Mouse (Mus musculus) erythroblast, embryonic 14.5 days (primary cell): ENCODE measurements around the gene Slc6a12. TPM values are rescaled to one million over a fixed set of nuclear protein-coding genes. Genes with fewer than 3 reads are reported as not detected.

Experiments used
- H3K27me3 ChIP-seq: 2 replicates; pipeline ENCODE4 v1.6.1; 2012; ENCODE audit warnings: inconsistent platforms; ENCODE audit not compliant: control insufficient read depth
- H3K36me3 ChIP-seq: 2 replicates; pipeline ENCODE4 v1.6.1; 2012; ENCODE audit warnings: mild to moderate bottlenecking, inconsistent platforms; ENCODE audit not compliant: control insufficient read depth
- H3K4me1 ChIP-seq: 2 replicates; pipeline ENCODE4 v1.6.1; 2012; ENCODE audit warnings: inconsistent platforms; ENCODE audit not compliant: control insufficient read depth
- H3K4me3 ChIP-seq: replicated peaks from 2 replicates; pipeline ENCODE3; 2012; ENCODE audit warnings: moderate library complexity, mild to moderate bottlenecking, inconsistent platforms
- H3K9me3 ChIP-seq: 2 replicates; pipeline ENCODE4 v1.6.1; 2012; ENCODE audit warnings: low read length, inconsistent platforms, mixed read lengths; ENCODE audit not compliant: control insufficient read depth
- GATA1 ChIP-seq: IDR thresholded peaks from 2 replicates; pipeline ENCODE4 v1.6.1; 2012; ENCODE audit warnings: low read length, inconsistent platforms, mixed read lengths
- TAL1 ChIP-seq: IDR thresholded peaks from 3 replicates; pipeline ENCODE4 v1.6.1; 2012; ENCODE audit warnings: low read length, inconsistent platforms, mixed read lengths
- polyA plus RNA-seq: library from polyadenylated mRNA; stranded (reverse); fragments of >175 nt; gene quantifications from 2 replicates; pipeline ENCODE4 v1.2.3, GENCODE M21; 2012

Slc6a12 gene
- polyA plus RNA-seq, 1 experiment = not detected

DNA sequence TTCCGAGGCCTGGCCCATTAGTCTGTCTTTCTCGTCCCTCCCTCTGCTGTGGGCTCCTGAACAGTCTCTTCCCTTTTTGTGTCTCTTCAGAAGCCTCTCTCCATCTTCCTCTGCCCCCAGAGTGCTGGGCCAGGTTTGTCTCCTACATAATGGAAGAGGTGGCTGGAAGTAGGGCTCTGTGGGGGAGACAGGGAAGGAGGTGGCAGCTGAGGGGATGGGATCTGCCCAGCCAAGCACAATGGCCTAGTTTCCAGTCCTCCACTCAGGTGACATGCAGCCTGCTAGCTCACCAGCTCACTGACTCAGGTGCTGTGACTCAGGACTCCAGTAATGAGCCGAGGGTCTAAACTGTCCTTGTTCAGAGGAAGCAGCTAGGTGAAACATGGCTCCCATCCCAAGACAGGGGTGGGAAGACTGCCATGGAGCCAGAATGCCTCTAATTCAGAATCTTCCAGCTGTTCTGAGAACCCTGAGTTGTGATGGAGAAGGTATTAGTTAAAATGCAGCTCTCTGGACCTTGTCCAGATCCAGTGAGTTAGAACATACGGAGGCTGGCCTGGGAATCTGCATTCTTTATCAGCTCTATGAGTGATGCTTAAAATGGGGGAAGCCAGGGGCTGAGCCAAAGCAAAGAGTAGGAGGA lies 49.9 kb downstream of the Slc6a12 start:
- Histone ChIP-seq H3K4me3 (no peak overlapping the region), H3K36me3 (no peaks in the 10 kb centered on the region), H3K4me1 (no peaks in the 10 kb centered on the region), H3K27me3 (no peaks in the 10 kb centered on the region; the same call in 1 of the 2 replicates), H3K9me3 (peaks cover 19% of the 10 kb centered on the region)
- TF ChIP-seq TAL1 (no peak), GATA1 (no peak)

GRCm38 (mm10) chr6:121401140-121401539 lies 58.3 kb downstream of the Slc6a12 start:
- no peaks in the 10 kb centered on the region; the same call in 1 of the 2 replicates for H3K27me3 ChIP-seq
- no peak overlapping the region for H3K4me3 ChIP-seq
- TF ChIP-seq GATA1 = no peak
- no peak for TF ChIP-seq TAL1
- H3K9me3 ChIP-seq = no peaks in the 10 kb centered on the region
- H3K4me1 ChIP-seq = no peaks in the 10 kb centered on the region
- H3K36me3 ChIP-seq = no peaks in the 10 kb centered on the region

DNA sequence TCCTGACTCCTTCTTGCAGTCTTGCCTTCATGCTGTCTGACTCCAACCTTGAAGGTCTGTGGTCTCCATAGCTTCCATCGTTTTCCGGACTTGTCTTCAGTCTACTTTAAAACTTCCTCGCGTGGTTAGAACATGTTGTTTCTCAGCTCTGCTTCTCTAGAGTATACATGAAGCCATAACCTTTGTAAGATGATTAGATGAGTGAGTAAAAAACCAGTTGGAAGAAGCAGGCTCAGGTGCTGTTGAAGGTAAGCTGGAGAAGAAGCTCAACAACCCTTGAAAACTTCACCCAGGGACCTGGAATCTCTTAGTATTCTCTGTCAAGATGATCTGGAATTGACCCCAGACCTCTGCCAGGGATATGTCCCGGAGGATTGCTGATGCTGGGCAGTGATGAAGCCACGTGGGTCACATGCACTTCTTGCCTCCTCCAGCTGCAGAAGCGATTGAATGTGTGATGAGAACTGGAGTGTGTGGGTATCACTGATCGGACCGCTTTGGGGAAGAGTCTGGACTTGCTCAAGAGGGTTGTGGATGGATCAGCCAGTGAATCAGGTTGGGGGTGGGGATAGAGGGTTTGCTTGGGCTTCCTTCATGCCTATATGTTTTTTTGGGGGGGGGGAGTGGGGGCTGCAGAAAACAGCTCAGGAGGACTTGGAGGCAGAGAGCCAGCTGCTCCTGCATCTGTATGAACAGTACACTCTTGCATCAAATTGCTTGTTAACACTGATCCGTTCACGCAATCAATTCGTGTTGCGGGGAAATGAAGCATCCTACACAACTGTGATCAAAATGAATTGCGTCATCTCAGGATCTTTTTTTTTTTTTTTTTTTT lies 59.2 kb downstream of the Slc6a12 start:
- Histone ChIP-seq H3K9me3 (no peaks in the 10 kb centered on the region), H3K4me1 (no peaks in the 10 kb centered on the region), H3K4me3 (no peak overlapping the region), H3K36me3 (no peaks in the 10 kb centered on the region), H3K27me3 (no peaks in the 10 kb centered on the region; the same call in 1 of the 2 replicates)
- TF ChIP-seq TAL1 = no peak
- no peak for TF ChIP-seq GATA1

DNA sequence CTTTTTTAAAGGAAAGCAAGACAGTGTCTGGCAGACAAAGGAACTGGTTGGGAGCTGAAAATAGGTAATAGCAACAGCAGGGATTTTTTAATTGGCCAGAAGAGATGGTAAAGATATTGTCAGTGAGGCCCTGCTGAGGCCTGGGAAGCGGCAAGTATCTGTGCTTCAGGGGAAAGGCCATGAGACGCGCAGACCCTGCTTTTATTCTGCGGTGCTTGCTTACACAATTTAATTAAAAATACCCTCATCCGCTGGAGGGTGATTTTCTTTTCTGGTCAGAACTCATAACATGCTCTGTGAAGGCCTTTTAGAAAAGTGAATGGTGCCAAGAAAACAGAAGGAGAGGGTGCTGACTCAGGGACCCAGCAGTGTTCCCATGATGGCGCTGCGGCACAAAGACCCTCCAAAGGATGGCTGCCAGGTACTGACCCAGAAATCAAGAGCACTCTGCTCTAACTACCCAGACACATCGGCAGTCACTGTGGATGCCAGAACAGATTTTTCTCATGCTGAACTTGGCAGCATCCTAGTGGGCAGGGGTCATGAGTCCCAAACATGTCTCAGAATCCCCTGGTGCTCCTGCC lies 59.9 kb downstream of the Slc6a12 start:
- Histone ChIP-seq H3K9me3 (no peaks in the 10 kb centered on the region), H3K4me1 (no peaks in the 10 kb centered on the region), H3K36me3 (no peaks in the 10 kb centered on the region), H3K27me3 (no peaks in the 10 kb centered on the region; the same call in 1 of the 2 replicates), H3K4me3 (no peak overlapping the region)
- TF ChIP-seq TAL1 (no peak), GATA1 (no peak)

GRCm38 (mm10) chr6:121405311-121405710 lies 62.4 kb downstream of the Slc6a12 start:
- TF ChIP-seq GATA1 (no peak), TAL1 (no peak)
- Histone ChIP-seq H3K9me3 (no peaks in the 10 kb centered on the region), H3K4me3 (no peak overlapping the region), H3K27me3 (peaks cover 2% of the 10 kb centered on the region; the same call in 1 of the 2 replicates), H3K36me3 (no peaks in the 10 kb centered on the region), H3K4me1 (no peaks in the 10 kb centered on the region)

DNA sequence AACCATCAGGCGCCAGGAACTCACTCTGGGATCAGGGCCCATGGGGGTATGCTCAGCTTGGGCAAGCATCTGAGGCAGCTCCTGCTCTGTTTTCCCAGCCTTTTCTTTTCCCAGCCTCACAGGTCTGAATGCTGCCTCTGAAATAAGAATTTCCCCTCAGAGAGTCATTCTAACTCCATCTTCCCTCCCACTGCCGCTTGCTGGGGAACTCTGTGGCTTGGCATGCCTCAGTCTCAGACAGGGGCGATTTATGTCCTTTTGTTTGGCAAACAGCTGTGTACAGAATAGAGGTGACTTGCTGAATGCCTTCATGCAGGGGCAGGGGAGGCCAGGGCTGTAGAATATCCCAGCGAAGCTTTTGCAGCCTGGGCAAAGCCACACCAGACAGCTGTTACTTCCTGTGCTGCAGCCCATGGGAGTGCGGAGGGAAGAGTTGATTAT lies 64.7 kb downstream of the Slc6a12 start:
- TF ChIP-seq GATA1 = no peak
- no peak for TF ChIP-seq TAL1
- H3K4me1 ChIP-seq = no peaks in the 10 kb centered on the region
- H3K36me3 ChIP-seq = no peaks in the 10 kb centered on the region
- H3K27me3 ChIP-seq = peaks cover 15% of the 10 kb centered on the region
- H3K4me3 ChIP-seq = no peak overlapping the region
- H3K9me3 ChIP-seq = no peaks in the 10 kb centered on the region

DNA sequence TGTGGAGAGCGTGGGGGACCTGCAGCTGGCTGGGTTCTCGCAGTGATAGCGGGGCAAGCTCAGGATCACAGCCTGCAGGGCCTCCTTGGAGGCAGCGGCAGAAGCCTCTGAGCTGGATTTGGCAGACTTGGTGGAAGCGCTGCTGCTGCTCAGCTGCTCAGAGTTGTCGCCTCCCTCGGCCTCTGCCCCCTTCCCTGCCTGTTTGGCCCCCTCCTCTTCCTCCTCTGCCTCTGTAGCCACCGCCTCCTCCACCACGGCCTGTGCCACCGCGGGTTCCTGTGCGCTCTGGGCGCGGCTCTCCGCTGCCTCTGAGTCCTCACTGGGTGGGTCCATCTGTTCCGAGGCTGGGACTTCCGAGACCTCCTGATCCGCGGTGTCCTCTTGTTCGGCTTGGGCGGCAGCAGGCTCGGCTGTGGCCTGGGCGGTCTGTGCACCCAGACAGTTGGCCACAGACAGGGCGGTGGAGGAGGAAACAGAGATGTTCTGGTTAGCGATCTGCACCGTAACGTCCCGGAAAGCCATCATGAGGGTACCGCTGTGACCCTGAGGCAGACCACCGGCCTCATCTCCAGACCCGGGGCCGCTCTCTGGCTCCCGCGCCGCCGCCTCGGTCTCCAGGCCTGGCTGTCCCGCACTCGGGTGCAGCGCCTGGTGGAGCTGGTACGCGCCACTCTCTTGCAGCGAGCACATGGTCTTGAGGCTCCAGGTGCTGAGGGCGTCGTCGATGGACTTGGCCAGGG lies 69.9 kb downstream of the Slc6a12 start:
- TF ChIP-seq GATA1 (no peak), TAL1 (no peak)
- peaks cover 32% of the 10 kb centered on the region for H3K27me3 ChIP-seq
- H3K4me1 ChIP-seq = no peaks in the 10 kb centered on the region
- no peak overlapping the region for H3K4me3 ChIP-seq
- no peaks in the 10 kb centered on the region for H3K9me3 ChIP-seq
- no peaks in the 10 kb centered on the region for H3K36me3 ChIP-seq

Other genes starting within 250 kb of the Slc6a12 start
- 9.7 and 11.0 TPM in 2 replicates for gene Mical3, start 212.1 kb upstream of the Slc6a12 start, polyA plus RNA-seq
- 0.09 and 0.23 TPM in 2 replicates for gene Pex26, start 159.4 kb upstream of the Slc6a12 start, polyA plus RNA-seq
- gene Tuba8, start 132.4 kb upstream of the Slc6a12 start, polyA plus RNA-seq = 0.01 and 0.02 TPM in 2 replicates
- 0.15 TPM in 1 of 2 replicates, not detected in the other for gene Usp18, start 97.2 kb upstream of the Slc6a12 start, polyA plus RNA-seq
- 0.39 and 0.55 TPM in 2 replicates for gene Slc6a13, start 42.8 kb upstream of the Slc6a12 start, polyA plus RNA-seq
- gene Iqsec3, start 130.6 kb downstream of the Slc6a12 start, polyA plus RNA-seq = not detected in 2 replicates